Mouse (Mus musculus): ENCODE measurements around the gene Brd3.

DNA sequence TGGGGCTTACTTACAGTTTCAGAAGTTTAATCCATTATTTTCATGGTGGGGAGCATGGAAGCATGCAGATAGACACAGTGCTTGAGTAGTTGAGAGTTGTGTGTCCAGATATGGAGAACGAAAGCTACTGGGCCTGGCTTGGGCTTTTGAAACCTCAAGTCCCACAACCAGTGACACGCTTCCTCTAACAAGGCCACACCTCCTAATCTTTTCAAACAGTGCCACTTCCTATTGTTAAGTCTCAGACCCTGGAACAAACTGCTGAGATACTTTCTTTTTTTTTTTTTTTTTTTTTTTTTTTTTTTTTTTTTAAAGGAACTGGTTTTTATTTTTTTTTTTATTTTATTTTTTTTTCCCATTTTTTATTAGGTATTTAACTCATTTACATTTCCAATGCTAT lies 40.5 kb upstream of the Brd3 start:
- TF ChIP-seq ZC3H11A (IDR thresholded peaks at IDR 0.05; ENCODE audit: borderline replicate concordance, low read depth, low read length) (no peak), MAFK (IDR thresholded peaks at IDR 0.05; ENCODE audit: insufficient read depth, low read depth, low read length) (no peak), HCFC1 (IDR thresholded peaks at IDR 0.05; ENCODE audit: borderline replicate concordance, insufficient read depth, low read length) (no peak), CHD2 (IDR thresholded peaks at IDR 0.05; ENCODE audit: low read depth, low read length) (no peak), ZNF384 (IDR thresholded peaks at IDR 0.05; ENCODE audit: low read depth, low read length) (peak; percentile 32; the same call in 1 of the 2 replicates)
